Mouse (Mus musculus): Measurements from ENCODE around the gene Kcnj11.

Gene Kcnj11

DNA sequence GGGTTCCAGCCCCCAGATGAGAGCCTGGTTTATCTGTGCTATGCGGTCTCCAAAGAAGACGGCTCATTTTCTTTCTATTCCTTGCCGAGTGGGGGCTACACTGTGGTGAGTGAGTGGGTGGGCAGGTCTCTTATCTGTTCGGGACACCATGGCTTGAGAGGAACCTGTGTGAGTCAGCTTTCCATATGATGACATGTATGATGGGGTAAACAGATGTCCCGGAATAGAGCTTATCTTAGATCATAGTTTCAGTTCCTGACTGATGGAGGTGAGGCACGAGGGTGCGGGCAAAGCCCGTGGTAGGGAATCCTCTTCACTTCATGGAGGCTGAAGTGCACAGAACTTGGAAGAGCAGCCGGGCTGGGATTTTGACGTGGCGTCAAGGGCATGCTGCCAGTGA, 54.7 kb downstream of the Kcnj11 start:
- no peak for DNase-seq

DNA sequence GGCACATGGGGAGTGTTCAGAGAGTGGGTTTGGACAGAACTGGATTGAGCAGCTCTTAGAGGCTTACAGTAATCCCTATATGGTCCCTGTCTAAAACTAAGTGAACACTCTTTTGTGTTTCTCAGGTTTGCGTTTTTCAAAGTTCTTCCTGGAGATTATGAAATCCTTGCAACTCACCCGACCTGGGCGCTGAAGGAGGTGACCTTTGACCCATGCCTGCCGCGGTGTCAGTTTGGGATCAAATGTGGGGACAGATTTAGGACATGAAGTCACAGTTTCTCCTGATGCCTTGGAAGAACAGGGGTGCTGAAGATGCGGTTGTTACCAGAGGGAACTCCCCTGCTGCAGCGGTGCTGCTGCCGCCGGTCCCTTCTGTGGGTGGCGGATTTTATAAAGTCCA, 56.5 kb downstream of the Kcnj11 start:
- no peak for DNase-seq

Data from cerebellum, adult 11 months (tissue).